Mouse (Mus musculus): ENCODE measurements around the gene Mfap2.

Gene Mfap2

GRCm38 (mm10) chr4:141010526-141010925 is 308 bp downstream of the Mfap2 start:
- Histone ChIP-seq H3K27me3 (ENCODE audit: control insufficient read depth, insufficient read depth, low read length, poor library complexity, severe bottlenecking) (no peaks in the 10 kb centered on the region), H3K36me3 (ENCODE audit: control insufficient read depth, insufficient read depth, low read length, poor library complexity, severe bottlenecking) (peaks cover 2% of the 10 kb centered on the region)
- DNase-seq (ENCODE audit: low read depth, low spot score) = no peak

DNA sequence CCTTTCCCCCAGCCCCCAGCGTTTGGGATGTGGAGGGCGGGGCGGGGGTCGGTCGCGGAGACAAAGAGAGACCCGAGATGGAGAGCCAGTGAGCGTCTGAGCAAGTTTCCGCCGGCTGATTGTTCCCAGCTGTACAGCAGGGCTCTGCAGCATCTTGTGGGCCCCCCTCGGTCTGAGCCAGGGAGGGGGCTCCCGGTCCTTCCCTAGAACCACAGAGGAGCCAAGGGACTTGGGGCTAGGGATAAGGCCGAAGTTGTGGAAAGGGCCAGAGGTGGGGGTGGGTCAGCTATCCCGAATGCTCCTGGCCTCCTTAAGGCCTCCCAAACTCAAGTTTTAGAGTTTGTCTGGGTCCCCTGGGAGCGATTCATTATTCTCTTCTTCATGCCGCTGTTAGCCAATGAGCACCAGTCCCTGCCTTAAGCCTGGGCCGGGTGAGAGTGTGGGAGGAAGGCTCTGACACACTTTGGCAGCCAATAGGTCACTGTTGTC is 767 bp downstream of the Mfap2 start:
- Histone ChIP-seq H3K27me3 (ENCODE audit: control insufficient read depth, insufficient read depth, low read length, poor library complexity, severe bottlenecking) (no peaks in the 10 kb centered on the region), H3K36me3 (ENCODE audit: control insufficient read depth, insufficient read depth, low read length, poor library complexity, severe bottlenecking) (peaks cover 2% of the 10 kb centered on the region)
- DNase-seq (ENCODE audit: low read depth, low spot score) = no peak

GRCm38 (mm10) chr4:141011556-141012328 is 1.5 kb downstream of the Mfap2 start:
- DNase-seq (ENCODE audit: low read depth, low spot score) = no peak
- no peaks in the 10 kb centered on the region for H3K27me3 ChIP-seq (ENCODE audit: control insufficient read depth, insufficient read depth, low read length, poor library complexity, severe bottlenecking)
- 0 out of 2 replicates have a peak, but pooled peaks cover 2% of the 10 kb centered on the region for H3K36me3 ChIP-seq (ENCODE audit: control insufficient read depth, insufficient read depth, low read length, poor library complexity, severe bottlenecking)

- no peak for DNase-seq (ENCODE audit: low read depth, low spot score)
- H3K36me3 ChIP-seq (ENCODE audit: control insufficient read depth, insufficient read depth, low read length, poor library complexity, severe bottlenecking) = no peaks in the 10 kb centered on the region
- no peaks in the 10 kb centered on the region for H3K27me3 ChIP-seq (ENCODE audit: control insufficient read depth, insufficient read depth, low read length, poor library complexity, severe bottlenecking)
Measured at GRCm38 (mm10) chr4:141012558-141012957, 2.3 kb downstream of the Mfap2 start.

DNA sequence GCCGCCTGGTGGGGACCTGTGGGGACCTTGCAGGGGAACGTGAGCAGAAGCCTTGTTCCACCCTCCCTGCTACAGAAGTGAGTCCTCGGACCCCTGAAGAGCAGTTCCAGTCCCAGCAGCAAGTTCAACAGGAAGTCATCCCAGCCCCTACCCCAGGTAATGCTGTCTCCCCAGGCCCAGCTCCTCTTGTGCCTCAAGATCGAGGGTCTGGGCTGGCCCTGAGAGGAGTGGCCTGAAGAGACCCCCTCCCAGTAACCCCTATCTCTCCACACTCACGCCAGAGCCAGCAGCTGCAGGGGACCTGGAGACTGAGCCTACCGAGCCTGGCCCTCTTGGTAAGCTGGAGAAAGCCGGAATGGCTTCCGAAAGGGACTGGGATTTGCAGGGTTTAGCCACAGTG is 3.9 kb downstream of the Mfap2 start:
- H3K27me3 ChIP-seq (ENCODE audit: control insufficient read depth, insufficient read depth, low read length, poor library complexity, severe bottlenecking) = no peaks in the 10 kb centered on the region
- DNase-seq (ENCODE audit: low read depth, low spot score) = no peak
- H3K36me3 ChIP-seq (ENCODE audit: control insufficient read depth, insufficient read depth, low read length, poor library complexity, severe bottlenecking) = no peaks in the 10 kb centered on the region

GRCm38 (mm10) chr4:141014856-141015255 is 4.6 kb downstream of the Mfap2 start:
- no peak for DNase-seq (ENCODE audit: low read depth, low spot score)
- Histone ChIP-seq H3K36me3 (ENCODE audit: control insufficient read depth, insufficient read depth, low read length, poor library complexity, severe bottlenecking) (no peaks in the 10 kb centered on the region), H3K27me3 (ENCODE audit: control insufficient read depth, insufficient read depth, low read length, poor library complexity, severe bottlenecking) (no peaks in the 10 kb centered on the region)

DNA sequence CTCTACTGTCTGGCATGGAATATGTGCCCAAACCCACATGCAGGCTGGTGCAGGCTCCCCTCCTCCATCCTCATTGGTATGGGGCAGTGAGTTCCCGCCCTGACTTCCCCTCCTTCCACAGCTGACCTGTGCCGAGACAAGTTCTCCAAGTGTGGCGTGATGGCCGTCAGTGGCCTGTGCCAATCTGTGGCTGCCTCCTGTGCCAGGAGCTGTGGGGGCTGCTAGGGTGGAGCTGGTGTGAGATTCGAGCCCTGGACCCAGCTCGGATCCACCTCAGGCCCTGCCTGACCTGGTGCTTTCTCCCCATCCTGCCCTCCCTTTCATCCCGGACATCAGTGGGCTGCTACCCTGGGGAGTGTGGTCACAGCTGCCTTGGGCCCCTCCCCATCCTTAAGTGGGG is 5.1 kb downstream of the Mfap2 start:
- Histone ChIP-seq H3K27me3 (ENCODE audit: control insufficient read depth, insufficient read depth, low read length, poor library complexity, severe bottlenecking) (no peaks in the 10 kb centered on the region), H3K36me3 (ENCODE audit: control insufficient read depth, insufficient read depth, low read length, poor library complexity, severe bottlenecking) (no peaks in the 10 kb centered on the region)
- DNase-seq (ENCODE audit: low read depth, low spot score) = no peak

DNA sequence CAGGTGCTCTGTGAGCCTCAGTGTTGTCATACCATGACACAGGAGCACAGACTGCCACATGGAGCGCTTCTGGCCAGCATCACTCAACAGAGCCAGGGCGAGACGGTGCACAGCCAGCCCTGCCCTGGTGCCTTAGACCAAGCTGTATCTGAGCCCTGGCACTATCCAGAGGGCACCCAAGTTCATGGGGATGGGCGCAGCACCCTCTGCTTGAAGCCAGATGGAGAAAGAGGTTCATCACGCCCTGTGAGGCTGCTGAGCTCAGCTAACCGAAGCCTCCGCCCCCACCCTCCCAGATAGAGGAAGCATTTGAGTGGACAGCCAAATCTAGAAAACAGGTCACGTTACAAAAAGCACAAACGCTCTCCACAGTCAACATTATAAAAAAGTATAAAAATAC is 6.1 kb downstream of the Mfap2 start:
- DNase-seq (ENCODE audit: low read depth, low spot score) = peak; percentile 15
- Histone ChIP-seq H3K36me3 (ENCODE audit: control insufficient read depth, insufficient read depth, low read length, poor library complexity, severe bottlenecking) (no peaks in the 10 kb centered on the region), H3K27me3 (ENCODE audit: control insufficient read depth, insufficient read depth, low read length, poor library complexity, severe bottlenecking) (no peaks in the 10 kb centered on the region)

DNA sequence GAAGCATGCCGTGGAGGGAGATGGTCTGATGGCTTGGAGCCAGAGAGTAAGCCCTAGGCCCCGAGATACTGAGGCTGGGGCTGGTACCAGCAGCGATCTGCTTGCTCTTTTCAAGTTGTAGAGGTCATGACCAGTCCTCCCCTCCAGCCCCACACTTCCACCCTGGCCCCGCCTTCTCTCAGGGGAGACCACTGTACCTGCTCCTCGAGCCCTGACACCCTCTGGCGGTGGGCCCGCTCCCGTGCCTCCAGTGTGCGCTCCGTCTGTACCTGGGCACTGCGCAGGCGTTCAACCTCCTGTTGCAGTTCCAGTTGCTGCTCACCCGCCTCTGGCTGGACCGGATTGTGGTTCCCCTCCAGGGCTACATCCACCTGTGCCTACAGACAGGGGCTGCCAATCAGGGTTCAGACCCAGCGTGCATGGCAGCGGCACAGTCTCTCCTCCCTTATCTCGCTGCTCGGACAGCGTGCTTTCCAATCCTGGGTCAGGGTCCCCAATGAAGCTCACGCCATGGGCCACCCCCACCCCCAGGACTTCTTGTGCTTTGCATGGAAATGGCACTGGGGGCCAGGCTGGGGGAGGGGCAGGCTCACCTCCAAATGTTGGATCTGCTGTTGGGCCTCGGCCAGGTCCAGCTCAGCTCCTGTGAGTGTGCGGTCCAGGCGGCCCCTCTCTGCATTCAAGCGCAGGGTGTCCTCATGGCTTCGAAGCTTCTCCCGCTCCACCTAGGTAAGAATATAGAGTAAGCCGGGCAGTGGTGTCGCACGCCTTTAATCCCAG is 7.6 kb downstream of the Mfap2 start:
- no peaks in the 10 kb centered on the region for H3K27me3 ChIP-seq (ENCODE audit: control insufficient read depth, insufficient read depth, low read length, poor library complexity, severe bottlenecking)
- DNase-seq (ENCODE audit: low read depth, low spot score) = no peak
- H3K36me3 ChIP-seq (ENCODE audit: control insufficient read depth, insufficient read depth, low read length, poor library complexity, severe bottlenecking) = no peaks in the 10 kb centered on the region

- no peak for DNase-seq (ENCODE audit: low read depth, low spot score)
- Histone ChIP-seq H3K27me3 (ENCODE audit: control insufficient read depth, insufficient read depth, low read length, poor library complexity, severe bottlenecking) (no peaks in the 10 kb centered on the region), H3K36me3 (ENCODE audit: control insufficient read depth, insufficient read depth, low read length, poor library complexity, severe bottlenecking) (no peaks in the 10 kb centered on the region)
Measured at GRCm38 (mm10) chr4:141020220-141020619, 10.0 kb downstream of the Mfap2 start.

DNA sequence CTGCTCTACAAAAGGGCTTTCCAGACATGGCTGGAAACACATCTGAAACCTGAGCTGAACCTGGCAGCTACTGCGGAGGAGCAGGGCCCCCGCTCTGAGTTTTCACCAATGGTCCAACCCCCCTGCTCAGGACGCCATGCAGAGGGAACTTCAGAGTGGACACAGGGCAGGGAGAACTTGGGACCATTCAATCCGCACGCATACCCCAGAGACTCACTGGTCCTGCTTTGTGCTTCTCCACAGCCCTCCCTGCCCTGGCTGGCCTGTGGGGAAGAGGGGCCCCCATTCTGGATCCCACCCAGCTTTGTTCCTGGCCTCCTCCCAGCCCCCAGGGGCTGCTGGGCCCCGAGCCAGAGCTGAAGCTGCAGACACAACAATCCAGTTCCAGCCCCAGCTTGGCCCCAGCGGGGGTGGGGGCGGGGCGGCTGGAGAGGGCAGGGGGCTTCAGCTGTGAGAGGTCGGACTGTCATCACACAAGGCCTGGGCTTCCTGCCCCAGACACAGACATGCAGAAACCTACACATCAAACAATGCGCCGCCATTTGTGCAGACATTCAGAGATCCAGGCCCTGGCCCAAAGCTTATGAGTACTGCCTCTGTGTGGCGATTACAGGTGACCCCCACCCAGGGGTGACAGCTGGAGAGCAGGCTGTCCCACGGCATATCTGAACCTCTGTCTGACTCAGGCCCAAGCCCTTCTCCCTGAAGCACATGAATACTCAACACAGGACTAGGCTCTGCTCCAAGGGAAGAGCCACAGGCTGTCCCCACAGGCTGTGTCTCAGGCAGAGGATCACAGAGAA is 10.8 kb downstream of the Mfap2 start:
- no peak for DNase-seq (ENCODE audit: low read depth, low spot score)
- Histone ChIP-seq H3K36me3 (ENCODE audit: control insufficient read depth, insufficient read depth, low read length, poor library complexity, severe bottlenecking) (no peaks in the 10 kb centered on the region), H3K27me3 (ENCODE audit: control insufficient read depth, insufficient read depth, low read length, poor library complexity, severe bottlenecking) (no peaks in the 10 kb centered on the region)

GRCm38 (mm10) chr4:141021614-141021929 is 11.4 kb downstream of the Mfap2 start:
- no peaks in the 10 kb centered on the region for H3K36me3 ChIP-seq (ENCODE audit: control insufficient read depth, insufficient read depth, low read length, poor library complexity, severe bottlenecking)
- H3K27me3 ChIP-seq (ENCODE audit: control insufficient read depth, insufficient read depth, low read length, poor library complexity, severe bottlenecking) = no peaks in the 10 kb centered on the region
- DNase-seq (ENCODE audit: low read depth, low spot score) = no peak

- Histone ChIP-seq H3K27me3 (ENCODE audit: control insufficient read depth, insufficient read depth, low read length, poor library complexity, severe bottlenecking) (no peaks in the 10 kb centered on the region), H3K36me3 (ENCODE audit: control insufficient read depth, insufficient read depth, low read length, poor library complexity, severe bottlenecking) (no peaks in the 10 kb centered on the region)
Measured at GRCm38 (mm10) chr4:141024052-141024451, 13.8 kb downstream of the Mfap2 start.

GRCm38 (mm10) chr4:141024992-141025391 is 14.8 kb downstream of the Mfap2 start:
- no peaks in the 10 kb centered on the region for H3K27me3 ChIP-seq (ENCODE audit: control insufficient read depth, insufficient read depth, low read length, poor library complexity, severe bottlenecking)
- no peak for DNase-seq (ENCODE audit: low read depth, low spot score)
- no peaks in the 10 kb centered on the region for H3K36me3 ChIP-seq (ENCODE audit: control insufficient read depth, insufficient read depth, low read length, poor library complexity, severe bottlenecking)

More at GRCm38 (mm10) chr4:141024052-141024451, 13.8 kb downstream of the Mfap2 start:
- no peak for DNase-seq (ENCODE audit: low read depth, low spot score)
